Mouse (Mus musculus): ENCODE measurements around the gene H2-DMa. TPM values are rescaled to one million over a fixed set of nuclear protein-coding genes. Genes with fewer than 3 reads are reported as not detected.

Gene H2-DMa
- polyA plus RNA-seq, 1 experiment from 2014 or later: 19.8 TPM

DNA sequence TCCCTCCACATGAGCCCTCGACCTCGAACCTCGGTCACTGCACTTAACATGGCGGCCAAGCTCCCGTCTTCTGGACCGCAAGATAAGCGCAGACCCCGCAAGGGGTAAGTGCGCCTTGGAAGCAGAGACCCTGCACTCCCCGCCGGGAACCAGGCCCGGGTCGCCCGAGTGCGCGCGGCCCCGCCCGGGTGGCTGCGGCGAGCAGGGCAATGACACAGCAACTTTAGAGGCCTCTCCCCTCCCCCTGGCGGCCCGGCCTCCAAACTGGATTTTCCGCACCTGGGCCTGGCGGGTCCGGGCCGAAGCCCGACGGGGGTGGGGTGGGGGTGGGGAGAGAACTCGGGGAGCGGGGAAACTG is 1.5 kb downstream of the H2-DMa start:
- Histone ChIP-seq H3K27me3 (no peaks in the 10 kb centered on the region), H3K4me1 (replicated peaks) (peaks cover 40% of the 10 kb centered on the region), H3K9ac (peak overlapping the region; percentile 93), H3K4me3 (peak overlapping the region; percentile 70), H3K9me3 (no peaks in the 10 kb centered on the region), H3K36me3 (peaks cover 11% of the 10 kb centered on the region), H3K4me2 (peak overlapping the region; percentile 88), H3K27ac (replicated peaks) (peak overlapping the region; percentile 100)
- peak; percentile 2; the same call in 1 of the 2 replicates for ATAC-seq (ENCODE audit: low FRiP score, low read depth)
- WGBS: 1% methylated on average over 31 of the region's 31 CpGs

DNA sequence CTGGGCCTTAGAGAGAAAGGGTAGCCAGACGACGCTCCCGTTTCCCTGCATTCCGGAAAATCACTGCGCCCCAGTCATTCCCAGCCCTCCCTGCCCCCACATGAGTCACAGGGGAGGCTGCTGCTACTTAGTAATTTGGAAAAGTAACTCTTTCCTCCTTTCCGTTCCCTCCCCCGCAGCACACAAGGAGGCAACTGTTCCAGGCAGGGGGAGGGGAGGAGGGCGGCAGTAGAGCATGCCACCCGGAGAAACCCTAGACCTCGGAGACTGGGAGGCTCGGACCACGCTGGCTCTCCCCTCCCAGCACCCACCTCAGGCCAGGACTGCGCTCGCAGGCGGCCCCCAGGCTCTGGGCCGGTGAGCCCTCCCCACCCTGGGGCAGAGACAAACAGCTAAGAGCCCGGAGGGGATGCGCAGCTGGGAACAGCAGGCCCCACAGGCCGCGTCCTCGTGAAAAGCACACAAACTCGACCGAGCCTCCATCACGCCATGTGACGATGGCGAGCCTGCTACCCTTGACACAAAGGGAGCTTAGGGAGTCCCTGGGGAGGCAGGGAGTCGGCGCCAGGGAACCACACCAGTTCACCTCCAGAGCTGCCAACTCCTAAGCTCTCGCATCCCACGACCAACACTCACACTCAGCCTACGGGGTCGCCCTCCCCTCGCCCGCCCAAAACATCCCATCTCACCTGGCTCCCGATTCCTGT is 2.0 kb downstream of the H2-DMa start:
- H3K9ac ChIP-seq: peak overlapping the region; percentile 93
- WGBS: under 1% methylated on average over 31 of the region's 35 CpGs
- no peaks in the 10 kb centered on the region for H3K27me3 ChIP-seq
- peaks cover 7% of the 10 kb centered on the region; the same call in 1 of the 2 replicates for H3K36me3 ChIP-seq
- H3K4me3 ChIP-seq: peak overlapping the region; percentile 70
- H3K4me1 ChIP-seq (replicated peaks): peaks cover 36% of the 10 kb centered on the region
- H3K4me2 ChIP-seq: peak overlapping the region; percentile 88
- no peaks in the 10 kb centered on the region for H3K9me3 ChIP-seq
- ATAC-seq (ENCODE audit: low FRiP score, low read depth): peak; percentile 25
- peak overlapping the region; percentile 100 for H3K27ac ChIP-seq (replicated peaks)

DNA sequence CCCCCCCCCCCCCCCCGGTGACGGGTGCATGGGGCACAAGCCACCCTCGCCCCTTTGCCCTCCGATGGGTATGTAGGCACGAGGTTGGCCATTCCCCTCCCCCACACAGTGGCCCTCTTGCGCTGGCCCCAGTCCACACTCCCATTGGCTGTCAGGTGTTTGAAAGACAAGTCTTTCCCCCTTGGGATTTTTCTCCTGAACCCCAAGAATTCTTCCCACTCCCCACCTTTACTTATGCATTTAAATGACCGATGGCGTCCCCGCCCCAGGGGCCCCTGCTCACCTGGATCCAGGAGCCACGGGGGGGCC is 2.5 kb downstream of the H2-DMa start:
- Histone ChIP-seq H3K27ac (replicated peaks) (peak overlapping the region; percentile 100), H3K36me3 (peaks cover 2% of the 10 kb centered on the region; the same call in 1 of the 2 replicates), H3K9ac (peak overlapping the region; percentile 93), H3K4me1 (replicated peaks) (peaks cover 34% of the 10 kb centered on the region), H3K4me2 (peak overlapping the region; percentile 88), H3K9me3 (no peaks in the 10 kb centered on the region), H3K4me3 (peak overlapping the region; percentile 70), H3K27me3 (no peaks in the 10 kb centered on the region)
- 1% methylated on average over 10 of the region's 10 CpGs for WGBS
- no peak for ATAC-seq (ENCODE audit: low FRiP score, low read depth)

DNA sequence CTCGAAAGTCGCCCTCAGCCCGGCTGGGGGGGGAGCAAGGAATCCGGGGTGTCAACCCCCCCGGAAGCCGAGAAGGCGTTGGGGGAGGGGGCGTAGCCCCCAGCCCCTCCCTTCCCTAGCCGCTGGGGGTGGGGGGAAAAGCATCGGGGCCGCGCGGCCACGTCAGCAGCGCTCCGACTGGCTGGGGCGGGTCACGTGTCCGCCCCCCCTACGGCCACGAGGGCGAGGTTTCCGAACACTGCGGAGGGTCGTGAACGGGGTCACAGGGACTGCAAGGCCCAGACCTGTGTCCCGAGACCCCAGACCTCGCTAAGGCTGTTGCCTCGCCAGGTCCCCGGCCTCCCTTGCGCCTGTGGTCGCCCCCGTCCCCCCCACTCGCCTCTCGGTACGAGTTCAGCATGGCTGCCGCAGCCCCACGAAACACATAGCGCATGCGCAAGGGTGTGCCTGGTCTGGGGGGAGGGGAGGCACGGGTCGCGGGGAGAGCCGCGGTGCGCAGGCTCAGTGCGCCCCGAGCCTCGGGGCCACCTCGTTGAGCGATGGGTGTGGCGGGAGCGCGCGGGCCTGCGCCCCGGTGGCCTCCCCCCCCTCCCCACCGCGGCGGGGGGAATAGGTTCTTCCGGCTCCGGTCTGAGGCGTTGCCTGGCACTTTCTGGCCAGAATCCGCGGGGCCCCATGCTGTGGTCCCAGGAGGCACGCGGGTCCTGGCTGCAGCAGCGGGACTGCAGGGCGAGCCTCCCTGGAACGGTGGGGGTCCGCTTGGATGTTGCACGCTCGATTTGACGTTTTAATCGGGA is 3.0 kb downstream of the H2-DMa start, which contains the start of gene Brd2:
TSS of gene Brd2 (minus strand) at position 447 of the 797 bp plus-strand sequence.
- under 1% methylated on average over 70 of the region's 75 CpGs for WGBS
- peak within 1 kb of the TSS; percentile 93 for H3K9ac ChIP-seq
- peak; percentile 65 for ATAC-seq (ENCODE audit: low FRiP score, low read depth)
- no peaks in the 10 kb centered on the region for H3K36me3 ChIP-seq
- peaks cover 33% of the 10 kb centered on the region for H3K4me1 ChIP-seq (replicated peaks)
- H3K9me3 ChIP-seq: no peaks in the 10 kb centered on the region
- H3K27me3 ChIP-seq: no peaks in the 10 kb centered on the region
- H3K4me3 ChIP-seq: peak within 1 kb of the TSS; percentile 70
- H3K27ac ChIP-seq (replicated peaks): peak within 1 kb of the TSS; percentile 100
- H3K4me2 ChIP-seq: peak within 1 kb of the TSS; percentile 88

DNA sequence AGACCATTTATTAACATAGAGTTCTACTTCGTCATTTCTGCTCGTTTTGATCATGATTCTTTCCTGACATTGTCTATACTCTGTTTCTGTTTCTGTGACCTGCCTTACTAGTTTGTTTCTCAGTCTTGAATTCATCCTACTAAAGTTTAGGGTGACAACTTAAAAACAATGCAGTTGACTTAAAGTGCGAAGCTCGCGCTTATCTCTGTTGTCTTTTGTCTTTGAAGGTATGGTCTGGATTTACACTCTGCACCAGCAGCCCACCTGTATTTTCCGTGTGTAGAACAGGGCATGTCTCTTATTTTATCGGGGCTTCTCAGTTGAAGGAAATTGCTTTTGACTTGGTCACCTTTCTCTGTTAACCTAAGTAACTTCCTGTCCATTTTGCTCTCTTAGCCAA is 3.8 kb downstream of the H2-DMa start:
- no peaks in the 10 kb centered on the region for H3K36me3 ChIP-seq
- no peak for ATAC-seq (ENCODE audit: low FRiP score, low read depth)
- peak overlapping the region; percentile 93 for H3K9ac ChIP-seq
- H3K4me3 ChIP-seq: peak overlapping the region; percentile 70
- H3K27ac ChIP-seq (replicated peaks): peak overlapping the region; percentile 100
- no peaks in the 10 kb centered on the region for H3K27me3 ChIP-seq
- H3K9me3 ChIP-seq: no peaks in the 10 kb centered on the region
- peak overlapping the region; percentile 88 for H3K4me2 ChIP-seq
- under 1% methylated on average over 7 of the region's 7 CpGs for WGBS
- peaks cover 27% of the 10 kb centered on the region for H3K4me1 ChIP-seq (replicated peaks)

DNA sequence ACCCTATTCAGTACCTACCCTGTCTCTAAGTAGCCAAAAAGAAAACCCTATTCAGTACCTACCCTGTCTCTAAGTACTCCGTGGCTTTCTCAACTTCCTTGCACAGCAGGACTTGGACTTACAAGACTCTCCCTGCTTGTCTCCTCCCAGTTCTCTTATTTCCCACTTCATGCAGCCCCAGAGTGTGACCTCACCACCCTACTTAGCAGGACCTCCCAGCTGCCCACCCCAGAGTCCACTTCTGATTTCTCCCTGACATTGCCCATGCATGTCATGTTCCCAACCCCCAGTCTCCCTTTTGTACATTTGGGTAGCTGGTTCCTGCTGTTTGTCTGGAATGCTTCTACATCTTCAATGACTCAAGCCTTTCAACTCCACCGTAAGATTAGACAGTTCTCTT is 4.2 kb downstream of the H2-DMa start:
- WGBS: 1% methylated on average over 2 of the region's 2 CpGs
- Histone ChIP-seq H3K4me3 (peak overlapping the region; percentile 70), H3K27me3 (no peaks in the 10 kb centered on the region), H3K9me3 (no peaks in the 10 kb centered on the region), H3K4me1 (replicated peaks) (peaks cover 30% of the 10 kb centered on the region), H3K36me3 (no peaks in the 10 kb centered on the region), H3K9ac (peak overlapping the region; percentile 93), H3K27ac (replicated peaks) (peak overlapping the region; percentile 100), H3K4me2 (peak overlapping the region; percentile 88)
- ATAC-seq (ENCODE audit: low FRiP score, low read depth): no peak

DNA sequence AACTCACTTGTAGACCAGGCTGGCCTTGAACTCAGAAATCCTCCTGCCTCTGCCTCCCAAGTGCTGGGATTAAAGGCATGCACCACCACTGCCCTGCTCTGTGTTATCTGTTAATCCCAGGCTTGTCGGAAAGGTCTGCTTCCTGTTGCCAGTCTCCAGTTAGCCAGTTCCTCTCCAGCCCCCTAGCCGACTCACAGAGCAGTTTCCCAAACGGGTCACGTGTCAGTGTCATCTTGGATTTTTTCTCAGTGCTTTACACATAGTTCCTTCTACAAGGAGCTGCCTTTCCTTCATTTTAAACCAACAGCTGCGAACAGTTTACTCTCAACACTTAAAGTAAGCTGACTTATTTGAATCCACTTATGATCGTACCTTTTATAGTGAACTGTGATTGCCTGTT is 5.3 kb downstream of the H2-DMa start:
- Histone ChIP-seq H3K36me3 (no peaks in the 10 kb centered on the region), H3K4me3 (no peak overlapping the region), H3K9me3 (no peaks in the 10 kb centered on the region), H3K27me3 (no peaks in the 10 kb centered on the region), H3K9ac (no peak overlapping the region), H3K27ac (replicated peaks) (no peak overlapping the region), H3K4me1 (replicated peaks) (peaks cover 39% of the 10 kb centered on the region), H3K4me2 (peak overlapping the region; percentile 88; the same call in 1 of the 2 replicates)
- WGBS: 90% methylated on average over 6 of the region's 6 CpGs
- no peak for ATAC-seq (ENCODE audit: low FRiP score, low read depth)

DNA sequence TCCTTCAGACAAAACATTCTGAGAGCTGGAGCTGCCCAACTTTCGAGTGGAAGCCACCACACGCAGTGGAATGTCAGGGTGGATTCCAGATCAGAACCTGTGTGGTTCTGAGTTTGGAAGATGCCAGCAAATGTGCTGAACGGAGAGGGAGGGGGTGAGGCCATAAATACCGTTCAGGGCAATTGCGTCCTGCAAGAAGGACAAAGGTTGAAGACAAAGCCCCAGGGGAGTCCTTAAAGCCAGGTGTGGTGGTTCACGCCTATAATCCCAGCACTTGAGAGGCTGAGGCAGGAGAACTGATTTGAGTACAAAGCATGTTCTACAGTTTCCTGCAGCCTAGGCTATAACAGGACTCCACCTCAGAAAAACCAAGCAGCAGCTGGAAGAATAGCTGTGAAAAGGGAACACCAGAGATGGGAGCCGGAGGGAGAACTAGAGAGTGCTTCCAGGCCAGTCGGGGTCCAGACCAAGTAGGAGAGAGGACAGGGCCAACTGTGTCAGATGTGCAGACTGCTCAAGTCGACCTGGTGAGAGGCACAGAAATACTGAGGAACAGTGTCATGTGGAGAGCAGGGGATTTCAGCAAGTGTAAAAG is 7.6 kb downstream of the H2-DMa start:
- Histone ChIP-seq H3K27me3 (no peaks in the 10 kb centered on the region), H3K9ac (no peak overlapping the region), H3K4me3 (no peak overlapping the region), H3K27ac (replicated peaks) (no peak overlapping the region), H3K4me2 (no peak overlapping the region), H3K36me3 (no peaks in the 10 kb centered on the region), H3K9me3 (no peaks in the 10 kb centered on the region), H3K4me1 (replicated peaks) (peaks cover 39% of the 10 kb centered on the region)
- WGBS: 59% methylated on average over 9 of the region's 9 CpGs
- ATAC-seq (ENCODE audit: low FRiP score, low read depth): no peak

DNA sequence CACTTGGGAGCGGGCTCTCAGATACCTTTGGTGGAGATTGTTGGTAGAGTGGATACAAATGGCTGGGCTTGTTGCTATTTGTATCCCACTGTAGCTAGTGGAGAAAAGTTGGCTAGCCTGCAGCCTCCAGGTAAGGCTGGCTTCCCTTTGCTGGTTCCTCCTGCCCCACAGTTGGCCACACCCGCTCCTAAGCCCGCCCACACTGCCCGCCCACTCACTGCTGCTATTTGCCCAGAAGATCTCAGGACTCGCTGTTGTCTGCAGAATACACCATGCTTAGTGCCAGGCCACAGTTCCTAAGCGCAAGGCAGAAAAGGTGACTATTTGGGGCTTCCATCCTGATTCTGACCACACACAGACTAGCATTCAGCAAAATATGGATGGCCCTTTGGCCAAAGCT is 8.1 kb downstream of the H2-DMa start:
- no peaks in the 10 kb centered on the region for H3K27me3 ChIP-seq
- no peak overlapping the region for H3K27ac ChIP-seq (replicated peaks)
- H3K9me3 ChIP-seq: no peaks in the 10 kb centered on the region
- peaks cover 39% of the 10 kb centered on the region for H3K4me1 ChIP-seq (replicated peaks)
- no peak overlapping the region for H3K4me3 ChIP-seq
- H3K4me2 ChIP-seq: no peak overlapping the region
- 29% methylated on average over 6 of the region's 6 CpGs for WGBS
- no peak for ATAC-seq (ENCODE audit: low FRiP score, low read depth)
- H3K9ac ChIP-seq: no peak overlapping the region
- no peaks in the 10 kb centered on the region for H3K36me3 ChIP-seq

DNA sequence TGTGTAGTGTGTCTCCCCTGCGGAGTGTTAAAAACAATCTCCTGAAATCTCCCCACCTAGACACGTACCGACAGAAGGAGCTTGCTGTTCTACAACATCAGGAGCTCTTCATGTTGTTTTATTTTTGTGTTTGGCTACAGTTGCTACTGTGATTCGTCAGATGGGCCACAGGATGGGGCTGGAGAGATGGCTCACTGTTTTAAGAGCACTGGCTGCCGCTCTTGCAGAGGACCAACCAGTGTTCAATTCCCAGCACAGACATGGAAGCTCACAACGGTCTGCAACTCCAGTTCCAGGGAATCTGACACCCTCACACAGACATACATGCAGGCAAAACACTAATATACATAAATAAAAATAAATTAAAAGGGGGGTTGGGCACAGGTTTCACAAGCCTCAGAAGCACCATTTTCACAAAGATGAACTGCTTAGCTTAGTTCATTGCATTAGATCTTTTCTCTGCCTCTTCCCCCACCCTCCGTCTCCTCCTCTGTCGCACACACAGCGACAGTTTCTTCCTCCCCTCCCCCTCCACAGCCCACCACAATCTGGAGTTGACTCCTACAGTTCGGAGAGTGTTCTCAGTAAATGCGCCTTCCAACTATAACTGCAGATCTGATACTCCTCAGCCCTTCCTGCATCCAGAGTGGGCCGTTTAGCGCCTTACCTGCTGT is 9.1 kb downstream of the H2-DMa start:
- H3K27me3 ChIP-seq: no peaks in the 10 kb centered on the region
- no peak overlapping the region for H3K9ac ChIP-seq
- no peaks in the 10 kb centered on the region for H3K36me3 ChIP-seq
- 0 out of 2 replicates have a peak overlapping the region, but pooled peaks have one; percentile 17 for H3K27ac ChIP-seq (replicated peaks)
- no peak overlapping the region; the same call in 1 of the 2 replicates for H3K4me3 ChIP-seq
- peaks cover 35% of the 10 kb centered on the region for H3K4me1 ChIP-seq (replicated peaks)
- H3K9me3 ChIP-seq: no peaks in the 10 kb centered on the region
- 21% methylated on average over 13 of the region's 13 CpGs for WGBS
- peak overlapping the region; percentile 29 for H3K4me2 ChIP-seq
- no peak for ATAC-seq (ENCODE audit: low FRiP score, low read depth)

DNA sequence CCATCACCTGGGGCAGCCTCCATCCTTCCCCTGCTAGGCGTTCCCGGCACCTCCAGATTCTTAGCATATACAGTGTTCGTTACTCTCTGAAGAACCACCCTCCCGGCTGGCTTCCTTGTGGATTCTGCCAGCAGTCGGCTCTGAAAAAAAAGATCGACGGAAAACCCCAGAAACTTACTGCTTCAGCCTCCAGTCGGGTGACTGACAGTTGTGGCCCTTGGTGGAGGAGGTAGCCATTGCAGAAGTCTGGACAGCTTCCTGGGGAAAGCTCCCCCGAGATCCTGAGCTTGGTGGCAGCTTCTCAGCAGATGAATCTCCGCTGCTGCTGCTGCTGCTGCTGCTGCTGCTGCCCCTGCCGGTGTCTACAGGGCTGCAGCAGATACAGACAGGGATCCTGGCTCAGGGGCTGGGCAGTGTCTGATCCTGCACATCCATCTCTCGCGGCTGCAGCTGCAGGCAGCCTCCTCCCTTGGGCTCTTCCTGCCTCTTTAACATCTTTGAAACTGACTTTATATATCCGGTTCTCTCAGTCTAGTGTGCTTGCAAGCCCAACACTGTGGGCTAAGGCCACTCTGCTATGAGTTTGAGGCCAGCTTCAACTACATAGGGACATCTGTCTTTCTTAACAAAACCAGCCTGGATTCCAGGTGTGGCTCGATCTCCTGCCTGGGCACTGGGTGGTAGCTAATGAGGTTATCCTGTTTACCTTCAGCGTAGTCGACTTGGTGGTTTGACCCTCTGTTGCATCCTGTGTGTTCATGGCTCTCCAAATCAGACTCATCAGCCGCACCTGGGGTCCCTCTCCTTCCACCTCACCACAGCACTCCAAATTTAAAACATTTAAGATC is 9.8 kb downstream of the H2-DMa start:
- no peak overlapping the region for H3K9ac ChIP-seq
- no peaks in the 10 kb centered on the region for H3K27me3 ChIP-seq
- H3K36me3 ChIP-seq: no peaks in the 10 kb centered on the region
- peak overlapping the region; percentile 29 for H3K4me2 ChIP-seq
- WGBS: 22% methylated on average over 18 of the region's 18 CpGs
- H3K9me3 ChIP-seq: no peaks in the 10 kb centered on the region
- H3K4me1 ChIP-seq (replicated peaks): peaks cover 28% of the 10 kb centered on the region
- no peak overlapping the region; the same call in 1 of the 2 replicates for H3K4me3 ChIP-seq
- H3K27ac ChIP-seq (replicated peaks): 0 out of 2 replicates have a peak overlapping the region, but pooled peaks have one; percentile 17
- no peak for ATAC-seq (ENCODE audit: low FRiP score, low read depth)
